Mouse (Mus musculus) small intestine, adult 2 months (tissue): ENCODE measurements around the gene Dpf3.

Source experiments
- CTCF ChIP-seq: fragments of 200-500 bp; IDR thresholded peaks from 2 replicates; pipeline ENCODE4 v1.5.1; 2012; ENCODE audit warnings: low read depth, mild to moderate bottlenecking, control low read depth, inconsistent platforms, low read length, moderate library complexity, mixed read lengths; ENCODE audit not compliant: insufficient replicate concordance, insufficient read length; ENCODE audit errors: extremely low read depth
- POLR2A ChIP-seq: fragments of 200-500 bp; IDR thresholded peaks from 2 replicates; pipeline ENCODE4 v1.6.1; 2012; ENCODE audit warnings: low read depth, mild to moderate bottlenecking, control low read depth, inconsistent platforms, low read length, moderate library complexity

DNA sequence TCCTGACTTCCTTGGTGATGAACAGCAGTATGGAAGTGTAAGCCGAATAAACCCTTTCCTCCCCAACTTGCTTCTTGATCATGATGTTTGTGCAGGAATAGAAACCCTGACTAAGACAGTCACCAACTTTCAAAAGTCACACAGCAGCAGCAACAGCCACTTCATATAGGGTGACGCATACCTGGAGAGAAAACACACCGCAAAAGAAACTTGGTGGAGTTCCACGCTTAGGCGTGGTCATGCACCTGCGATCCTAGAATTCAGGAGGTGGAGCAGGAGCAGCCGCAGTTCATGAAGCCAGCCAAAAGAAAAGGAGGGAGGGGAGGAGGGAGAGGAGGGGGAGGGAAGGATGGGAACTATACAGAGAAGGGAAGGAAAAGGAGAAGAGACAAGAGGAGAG lies 106.4 kb downstream of the Dpf3 start:
- TF ChIP-seq POLR2A, result no peak
- no peak for TF ChIP-seq CTCF
